Mouse (Mus musculus) ES-E14 (cell line): Measurements from ENCODE around the gene Msl1.

Experiments used
- HCFC1 ChIP-seq: IDR thresholded peaks from 2 replicates; pipeline ENCODE4 v1.6.1; 2012; ENCODE audit warnings: low read length, inconsistent platforms, borderline replicate concordance; ENCODE audit not compliant: insufficient read depth
- MAFK ChIP-seq: IDR thresholded peaks from 2 replicates; pipeline ENCODE4 v1.6.1; 2014; ENCODE audit warnings: mild to moderate bottlenecking, low read depth, low read length, inconsistent platforms; ENCODE audit not compliant: insufficient read depth
- ZC3H11A ChIP-seq: IDR thresholded peaks from 2 replicates; pipeline ENCODE4 v1.6.1; 2012; ENCODE audit warnings: low read depth, mild to moderate bottlenecking, inconsistent platforms, low read length, borderline replicate concordance
- ZNF384 ChIP-seq: IDR thresholded peaks from 2 replicates; pipeline ENCODE4 v1.6.1; 2012; ENCODE audit warnings: low read depth, low read length, inconsistent platforms

DNA sequence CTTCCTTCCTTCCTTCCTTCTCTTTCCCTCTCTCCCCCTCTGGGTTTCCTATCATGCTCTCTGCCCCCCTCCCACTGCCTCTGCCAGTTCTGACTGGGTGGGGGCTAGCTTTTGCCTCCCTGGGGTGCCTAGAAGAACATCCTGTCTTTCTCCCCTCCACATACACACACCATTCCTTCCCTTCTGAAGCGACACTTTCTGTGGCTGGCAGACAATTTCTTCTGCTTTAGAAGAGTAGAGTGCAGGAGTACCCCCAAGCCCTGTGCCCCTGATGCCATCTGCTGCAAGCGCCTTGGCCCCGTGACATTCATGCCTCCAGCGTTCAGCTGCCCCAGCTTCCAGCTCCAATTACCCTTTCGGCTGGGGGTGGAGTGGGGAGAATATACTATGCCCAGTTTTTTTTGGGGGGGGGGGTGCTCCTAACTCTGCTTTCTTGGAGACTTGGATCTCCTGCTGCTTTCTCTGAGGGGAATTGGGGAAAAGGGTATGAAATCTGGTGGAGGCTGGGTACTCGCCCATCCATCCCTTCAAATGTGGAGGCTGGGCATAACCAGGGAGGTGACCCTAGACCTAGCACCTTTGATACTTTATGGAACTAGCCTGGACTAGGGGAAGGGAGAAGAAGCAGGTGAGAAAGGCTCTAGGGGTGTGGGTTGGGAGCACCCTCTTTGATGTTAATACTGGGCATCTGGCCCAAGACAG, 47.4 kb upstream of the Msl1 start:
- TF ChIP-seq ZNF384, result no peak
- TF ChIP-seq HCFC1, result no peak
- no peak for TF ChIP-seq ZC3H11A
- no peak for TF ChIP-seq MAFK
